Mouse (Mus musculus): ENCODE measurements around the gene Scel.
A peak's percentile ranks its signal among the peaks of the same experiment; 100 is the strongest.

Gene Scel

GRCm38 (mm10) chr14:103651106-103651505, 138.0 kb downstream of the Scel start:
- DNase-seq (ENCODE audit: low spot score in 2 of 2), result no peak

- peak in 1 of 2 experiments; percentile 28 for DNase-seq (ENCODE audit: low spot score in 2 of 2)
Measured at GRCm38 (mm10) chr14:103651562-103651961, 138.4 kb downstream of the Scel start.

- no peak for DNase-seq (ENCODE audit: low spot score in 2 of 2)
Measured at GRCm38 (mm10) chr14:103652524-103652923, 139.4 kb downstream of the Scel start.

- DNase-seq (ENCODE audit: low spot score in 2 of 2), result peak in 1 of 2 experiments; percentile 41
Measured at GRCm38 (mm10) chr14:103653800-103654199, 140.7 kb downstream of the Scel start.

- no peak for DNase-seq (ENCODE audit: low spot score in 2 of 2)
Measured at GRCm38 (mm10) chr14:103655448-103655847, 142.3 kb downstream of the Scel start.

GRCm38 (mm10) chr14:103657876-103658275, 144.7 kb downstream of the Scel start:
- peak in 1 of 2 experiments; percentile 53 for DNase-seq (ENCODE audit: low spot score in 2 of 2)
